Mouse (Mus musculus): ENCODE results near the gene Ergic3. TPM values are rescaled to one million over a fixed set of nuclear protein-coding genes. Genes with fewer than 3 reads are reported as not detected.
A peak's percentile ranks its signal among the peaks of the same experiment; 100 is the strongest.

Ergic3 gene
- polyA plus RNA-seq (2015; fragmentation: Nextera tagmentation; extraction: Ambion mirVana) = 468 and 485 TPM in 2 replicates

- H3K4me2 ChIP-seq = peak within 1 kb of the TSS; percentile 82
- WGBS = 0% methylated on average over 43 of the region's 45 CpGs
- H3K9me3 ChIP-seq = no peaks in the 10 kb centered on the region
- H3K4me1 ChIP-seq = peaks cover 16% of the 10 kb centered on the region
- peak within 1 kb of the TSS; percentile 82 for H3K27ac ChIP-seq
- no peaks in the 10 kb centered on the region for H3K27me3 ChIP-seq (replicated peaks)
- ATAC-seq (replicated peaks) = peak; percentile 100
- H3K36me3 ChIP-seq (replicated peaks) = peaks cover 31% of the 10 kb centered on the region
- H3K9ac ChIP-seq = peak within 1 kb of the TSS; percentile 97
- peak within 1 kb of the TSS; percentile 98 for H3K4me3 ChIP-seq
Measured at GRCm38 (mm10) chr2:156007888-156008532, at the start of gene Ergic3, which contains the start of gene 6430550D23Rik. Ergic3 (plus strand) TSS chr2:156008045. 6430550D23Rik (minus strand) TSS chr2:156007977.

- ATAC-seq (replicated peaks) = no peak
- Histone ChIP-seq H3K4me1 (peaks cover 9% of the 10 kb centered on the region), H3K9me3 (no peaks in the 10 kb centered on the region), H3K4me3 (no peak overlapping the region), H3K4me2 (no peak overlapping the region), H3K36me3 (replicated peaks) (peaks cover 10% of the 10 kb centered on the region), H3K27ac (no peak overlapping the region), H3K27me3 (replicated peaks) (no peaks in the 10 kb centered on the region), H3K9ac (no peak overlapping the region)
- WGBS = 90% methylated on average over 5 of the region's 5 CpGs
Measured at GRCm38 (mm10) chr2:155959981-155960380, 47.9 kb upstream of the Ergic3 start.

GRCm38 (mm10) chr2:155961862-155962261, 46.0 kb upstream of the Ergic3 start:
- no peak for ATAC-seq (replicated peaks)
- no peak overlapping the region for H3K9ac ChIP-seq
- H3K4me2 ChIP-seq = no peak overlapping the region
- H3K36me3 ChIP-seq (replicated peaks) = peaks cover 20% of the 10 kb centered on the region
- H3K27ac ChIP-seq = no peak overlapping the region
- H3K27me3 ChIP-seq (replicated peaks) = no peaks in the 10 kb centered on the region
- H3K4me3 ChIP-seq = no peak overlapping the region
- H3K9me3 ChIP-seq = no peaks in the 10 kb centered on the region
- 72% methylated on average over 10 of the region's 10 CpGs for WGBS
- H3K4me1 ChIP-seq = peaks cover 9% of the 10 kb centered on the region

- no peaks in the 10 kb centered on the region; the same call in 1 of the 2 replicates for H3K4me1 ChIP-seq
- H3K9ac ChIP-seq = no peak overlapping the region
- no peak overlapping the region for H3K4me3 ChIP-seq
- H3K4me2 ChIP-seq = no peak overlapping the region
- no peaks in the 10 kb centered on the region for H3K27me3 ChIP-seq (replicated peaks)
- no peaks in the 10 kb centered on the region for H3K9me3 ChIP-seq
- ATAC-seq (replicated peaks) = no peak
- no peak overlapping the region for H3K27ac ChIP-seq
- 39% methylated on average over 1 of the region's 1 CpGs for WGBS
- H3K36me3 ChIP-seq (replicated peaks) = peaks cover 31% of the 10 kb centered on the region
Measured at GRCm38 (mm10) chr2:155962991-155963390, 44.9 kb upstream of the Ergic3 start.

- Histone ChIP-seq H3K4me1 (no peaks in the 10 kb centered on the region), H3K36me3 (replicated peaks) (peaks cover 78% of the 10 kb centered on the region), H3K9ac (no peak overlapping the region), H3K9me3 (no peaks in the 10 kb centered on the region), H3K4me3 (no peak overlapping the region), H3K4me2 (no peak overlapping the region), H3K27me3 (replicated peaks) (no peaks in the 10 kb centered on the region), H3K27ac (no peak overlapping the region)
- no peak for ATAC-seq (replicated peaks)
- 84% methylated on average over 6 of the region's 6 CpGs for WGBS
Measured at GRCm38 (mm10) chr2:155973348-155973747, 34.5 kb upstream of the Ergic3 start.

- Histone ChIP-seq H3K9ac (no peak overlapping the region), H3K27ac (no peak overlapping the region), H3K27me3 (replicated peaks) (no peaks in the 10 kb centered on the region), H3K4me2 (no peak overlapping the region), H3K9me3 (no peaks in the 10 kb centered on the region), H3K36me3 (replicated peaks) (peaks cover 76% of the 10 kb centered on the region), H3K4me3 (no peak overlapping the region), H3K4me1 (no peaks in the 10 kb centered on the region)
- no peak for ATAC-seq (replicated peaks)
- 79% methylated on average over 14 of the region's 14 CpGs for WGBS
Measured at GRCm38 (mm10) chr2:155974087-155974731, 33.6 kb upstream of the Ergic3 start.

- Histone ChIP-seq H3K36me3 (replicated peaks) (peaks cover 68% of the 10 kb centered on the region), H3K4me3 (no peak overlapping the region), H3K27me3 (replicated peaks) (no peaks in the 10 kb centered on the region), H3K27ac (no peak overlapping the region), H3K4me2 (no peak overlapping the region), H3K9me3 (no peaks in the 10 kb centered on the region), H3K4me1 (no peaks in the 10 kb centered on the region), H3K9ac (no peak overlapping the region)
- ATAC-seq (replicated peaks) = no peak
- 87% methylated on average over 5 of the region's 5 CpGs for WGBS
Measured at GRCm38 (mm10) chr2:155979328-155979991, 28.4 kb upstream of the Ergic3 start.

- WGBS = 95% methylated on average over 7 of the region's 7 CpGs
- Histone ChIP-seq H3K4me2 (no peak overlapping the region), H3K9ac (no peak overlapping the region), H3K27me3 (replicated peaks) (no peaks in the 10 kb centered on the region), H3K4me1 (no peaks in the 10 kb centered on the region), H3K4me3 (no peak overlapping the region), H3K36me3 (replicated peaks) (peaks cover 67% of the 10 kb centered on the region), H3K9me3 (no peaks in the 10 kb centered on the region), H3K27ac (no peak overlapping the region)
- no peak for ATAC-seq (replicated peaks)
Measured at GRCm38 (mm10) chr2:155985776-155986175, 22.1 kb upstream of the Ergic3 start.

- ATAC-seq (replicated peaks) = no peak
- peaks cover 66% of the 10 kb centered on the region for H3K36me3 ChIP-seq (replicated peaks)
- H3K4me1 ChIP-seq = no peaks in the 10 kb centered on the region
- 97% methylated on average over 6 of the region's 6 CpGs for WGBS
- H3K27ac ChIP-seq = no peak overlapping the region
- H3K4me3 ChIP-seq = no peak overlapping the region
- H3K9me3 ChIP-seq = no peaks in the 10 kb centered on the region
- H3K9ac ChIP-seq = no peak overlapping the region
- H3K27me3 ChIP-seq (replicated peaks) = no peaks in the 10 kb centered on the region
- no peak overlapping the region for H3K4me2 ChIP-seq
Measured at GRCm38 (mm10) chr2:155987131-155987530, 20.7 kb upstream of the Ergic3 start.

- Histone ChIP-seq H3K4me1 (no peaks in the 10 kb centered on the region), H3K4me3 (no peak overlapping the region), H3K27me3 (replicated peaks) (no peaks in the 10 kb centered on the region), H3K27ac (no peak overlapping the region), H3K9me3 (no peaks in the 10 kb centered on the region), H3K4me2 (no peak overlapping the region), H3K36me3 (replicated peaks) (peaks cover 61% of the 10 kb centered on the region), H3K9ac (no peak overlapping the region)
- 71% methylated on average over 4 of the region's 4 CpGs for WGBS
- no peak for ATAC-seq (replicated peaks)
Measured at GRCm38 (mm10) chr2:155989085-155989484, 18.8 kb upstream of the Ergic3 start.

GRCm38 (mm10) chr2:155991151-155991550, 16.7 kb upstream of the Ergic3 start:
- H3K27me3 ChIP-seq (replicated peaks) = no peaks in the 10 kb centered on the region
- no peaks in the 10 kb centered on the region for H3K9me3 ChIP-seq
- H3K4me1 ChIP-seq = no peaks in the 10 kb centered on the region
- H3K36me3 ChIP-seq (replicated peaks) = peaks cover 60% of the 10 kb centered on the region
- no peak for ATAC-seq (replicated peaks)
- no peak overlapping the region for H3K4me2 ChIP-seq
- H3K9ac ChIP-seq = no peak overlapping the region
- no peak overlapping the region for H3K27ac ChIP-seq
- H3K4me3 ChIP-seq = no peak overlapping the region
- WGBS = 96% methylated on average over 10 of the region's 10 CpGs

GRCm38 (mm10) chr2:155991863-155992321, 16.0 kb upstream of the Ergic3 start:
- WGBS = 77% methylated on average over 14 of the region's 14 CpGs
- H3K9me3 ChIP-seq = no peaks in the 10 kb centered on the region
- no peaks in the 10 kb centered on the region for H3K27me3 ChIP-seq (replicated peaks)
- H3K9ac ChIP-seq = no peak overlapping the region
- H3K27ac ChIP-seq = no peak overlapping the region
- no peak overlapping the region for H3K4me3 ChIP-seq
- ATAC-seq (replicated peaks) = no peak
- H3K4me1 ChIP-seq = no peaks in the 10 kb centered on the region
- H3K36me3 ChIP-seq (replicated peaks) = peaks cover 60% of the 10 kb centered on the region
- no peak overlapping the region for H3K4me2 ChIP-seq

Measured in midbrain, embryonic 15.5 days (tissue).